Mouse (Mus musculus) olfactory bulb, adult 2 months (tissue): ENCODE measurements at regions not wholly inside any gene's neighbourhood (a gene's known extent, or its start where the extent isn't known, plus 50 kb on each side); places are given as distances from the start of the nearest gene placed in this dataset.

Experiments
- CTCF ChIP-seq: fragments of 200-500 bp; IDR thresholded peaks from 2 replicates; pipeline ENCODE4 v1.5.1; 2012; ENCODE audit warnings: low read depth, mild to moderate bottlenecking, low read length, moderate library complexity; ENCODE audit not compliant: insufficient read depth
- POLR2A ChIP-seq: fragments of 200-500 bp; IDR thresholded peaks from 2 replicates; pipeline ENCODE4 v1.6.1; 2012; ENCODE audit warnings: mild to moderate bottlenecking, low read depth, low read length, moderate library complexity; ENCODE audit not compliant: insufficient read depth

- TF ChIP-seq CTCF: no peak
- no peak for TF ChIP-seq POLR2A
These were observed 165.8 kb upstream of the Inhba start for GRCm38 (mm10) chr13:15845806-15846205.
